Mouse (Mus musculus): ENCODE results near the gene Ankrd13a. TPM values are rescaled to one million over a fixed set of nuclear protein-coding genes. Genes with fewer than 3 reads are reported as not detected.

The Ankrd13a gene
- 10 to 100 TPM; 34.7 to 36.3 TPM for total RNA-seq (2021)

DNA sequence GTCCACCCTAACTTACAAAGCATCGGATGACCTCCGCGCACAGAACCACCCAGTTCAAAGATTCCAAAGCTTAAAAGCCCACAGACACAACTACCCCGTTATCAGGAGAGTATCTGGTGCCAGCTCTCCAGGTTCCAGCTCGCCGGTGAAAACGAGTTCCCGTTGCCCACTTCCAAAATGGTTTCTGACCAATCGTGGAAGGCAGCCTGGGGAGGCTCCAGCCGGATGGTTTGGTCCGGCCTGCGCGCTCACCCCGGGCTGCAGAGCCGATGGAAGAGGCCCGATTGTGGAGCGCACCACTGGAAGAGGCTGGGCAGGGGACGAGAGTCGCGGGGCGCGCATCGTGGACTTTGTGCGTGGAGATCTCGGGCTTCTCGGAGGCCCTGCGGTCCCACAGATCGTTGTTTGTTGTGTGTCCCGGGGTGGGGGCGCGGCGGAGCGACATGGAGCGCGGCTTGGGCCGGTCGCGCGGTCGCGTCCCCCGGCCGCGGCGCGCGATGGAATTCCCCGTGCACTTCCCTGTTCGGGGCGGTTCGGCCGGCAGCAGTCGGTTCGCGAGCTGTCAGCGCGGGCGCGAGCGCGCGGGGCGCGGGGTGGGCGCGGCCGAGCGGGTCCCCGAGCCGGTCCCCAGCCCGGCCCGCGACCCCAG, at the start of gene Ankrd13a:
Gene Ankrd13a (plus strand): TSS at position 275 of the 649 bp plus-strand sequence.
- peak; percentile 92 to 95 for DNase-seq (ENCODE audit: extremely low spot score in 1 of 2, low spot score in 2 of 2)
- intact Hi-C loops (cut with DNase I) = no loop called here

DNA sequence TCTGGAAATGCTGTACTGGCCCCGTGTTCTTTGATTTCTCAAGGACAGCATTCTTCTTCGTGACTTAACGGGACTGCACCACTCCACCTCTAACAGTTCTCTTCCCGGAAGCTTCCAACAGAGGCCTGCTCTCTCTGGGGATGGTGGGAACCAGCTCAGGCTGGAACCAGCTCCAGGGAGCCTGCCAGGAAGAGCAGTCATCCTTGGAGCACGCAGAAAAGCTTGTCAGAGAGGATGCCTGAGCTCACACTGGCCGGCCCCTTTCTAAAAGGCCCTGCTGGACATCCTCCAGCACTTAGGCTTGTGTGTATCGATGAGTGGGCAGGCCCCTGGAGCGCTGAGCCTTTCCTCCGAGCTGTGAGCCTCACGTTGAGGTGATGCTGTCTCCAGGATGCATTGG, 46.3 kb upstream of the Ankrd13a start:
- DNase-seq (ENCODE audit: extremely low spot score in 1 of 2, low spot score in 2 of 2) = no peak
- intact Hi-C loops (cut with DNase I) = no loop called here

DNA sequence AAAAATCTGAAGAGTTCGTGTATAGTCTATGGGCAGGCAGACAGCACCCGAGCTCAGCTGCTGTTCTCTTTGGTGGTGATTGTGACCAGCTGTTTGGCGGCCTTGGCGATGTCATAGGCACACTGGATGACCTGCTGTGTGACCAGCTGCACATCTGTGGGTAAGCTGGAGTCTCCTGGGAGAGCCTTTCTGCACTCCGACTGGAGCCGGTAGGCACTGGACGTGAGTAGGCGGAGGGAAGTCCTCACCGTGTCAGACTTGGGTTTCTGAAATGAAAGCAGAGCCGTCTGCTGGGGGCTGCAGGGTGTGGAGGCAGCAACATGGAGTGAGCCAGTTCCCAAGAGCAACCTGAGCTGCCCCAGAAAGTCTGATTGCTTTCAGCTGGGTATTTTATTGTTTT, 44.3 kb upstream of the Ankrd13a start:
- no peak for DNase-seq (ENCODE audit: extremely low spot score in 1 of 2, low spot score in 2 of 2)
- intact Hi-C loops (cut with DNase I) = no loop called here

DNA sequence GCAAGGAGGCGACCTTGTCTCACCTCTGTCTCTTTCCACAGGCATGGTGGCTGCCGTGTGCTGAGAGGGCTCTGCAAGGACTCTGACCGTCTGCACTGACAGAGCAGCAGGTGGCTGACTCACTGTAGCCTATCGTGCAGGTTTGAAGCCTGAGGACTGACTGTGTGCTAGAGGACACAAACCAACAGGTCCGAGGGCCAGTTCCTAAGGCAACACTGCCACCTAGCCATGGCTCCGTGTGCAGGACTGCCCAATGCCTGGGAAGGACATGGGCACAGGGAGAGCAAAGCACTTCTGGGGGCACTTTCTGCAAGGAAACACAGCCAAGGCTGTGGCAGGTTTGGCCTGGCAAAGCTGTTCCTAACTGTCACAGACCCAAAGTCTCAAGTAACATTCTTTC, 43.0 kb upstream of the Ankrd13a start:
- no peak for DNase-seq (ENCODE audit: extremely low spot score in 1 of 2, low spot score in 2 of 2)
- intact Hi-C loops (cut with DNase I) = no loop called here

DNA sequence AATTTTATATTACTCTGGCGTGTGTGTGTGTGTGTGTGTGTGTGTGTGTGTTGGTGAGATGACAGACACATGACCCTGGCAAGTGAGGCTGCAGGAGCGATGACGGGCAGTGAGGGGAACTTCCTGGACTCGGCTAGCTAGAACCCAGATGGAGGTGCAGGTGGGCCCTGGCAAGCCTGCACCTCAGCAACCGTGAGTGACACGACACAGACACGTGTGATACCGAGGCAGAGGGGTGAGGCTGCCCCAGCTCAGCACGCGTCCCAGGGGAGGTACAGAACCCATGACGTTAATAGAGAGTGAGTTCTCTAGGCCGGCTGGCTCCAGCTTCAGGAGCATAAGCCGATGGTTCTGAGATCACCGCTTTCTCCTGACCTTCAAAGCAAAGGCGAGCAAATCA, 42.5 kb upstream of the Ankrd13a start:
- intact Hi-C loops (cut with DNase I) = no loop called here
- DNase-seq (ENCODE audit: extremely low spot score in 1 of 2, low spot score in 2 of 2) = no peak

- no peak for DNase-seq (ENCODE audit: extremely low spot score in 1 of 2, low spot score in 2 of 2)
- intact Hi-C loops (cut with DNase I) = no loop called here
Measured at GRCm38 (mm10) chr5:114733606-114734005, 40.9 kb upstream of the Ankrd13a start.

- intact Hi-C loops (cut with DNase I) = no loop called here
Measured at GRCm38 (mm10) chr5:114737090-114737887, 37.2 kb upstream of the Ankrd13a start.

DNA sequence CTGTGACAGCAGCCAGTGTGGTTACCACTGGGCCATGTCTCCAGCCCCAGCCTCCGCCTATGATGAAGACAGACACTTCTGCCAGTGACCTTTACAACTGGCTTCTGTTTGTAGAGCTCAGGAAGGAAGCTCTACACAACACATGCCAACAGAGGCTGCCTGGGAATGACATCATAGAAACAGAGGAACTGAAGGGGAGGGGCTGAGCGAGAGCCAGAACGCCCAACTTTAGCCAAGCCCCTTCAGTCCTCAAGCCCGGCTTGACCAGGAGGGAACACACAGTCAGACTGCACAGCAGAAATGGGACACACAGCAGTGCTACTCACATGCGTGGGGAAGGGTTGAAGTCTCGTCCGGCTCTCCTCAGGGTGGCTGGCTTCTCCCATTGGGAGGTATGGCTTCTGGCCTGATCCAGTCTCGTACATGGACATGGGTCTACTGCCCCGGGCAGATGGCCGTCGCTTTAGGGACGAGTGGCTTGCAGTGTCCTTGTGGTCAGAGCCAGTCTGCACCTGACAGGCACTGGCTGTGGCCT, 35.7 kb upstream of the Ankrd13a start:
- peak in 1 of 2 experiments; percentile 66 for DNase-seq (ENCODE audit: extremely low spot score in 1 of 2, low spot score in 2 of 2)
- intact Hi-C loops (cut with DNase I) = no loop called here

More at GRCm38 (mm10) chr5:114737090-114737887, 37.2 kb upstream of the Ankrd13a start:
- DNase-seq (ENCODE audit: extremely low spot score in 1 of 2, low spot score in 2 of 2) = no peak

DNA sequence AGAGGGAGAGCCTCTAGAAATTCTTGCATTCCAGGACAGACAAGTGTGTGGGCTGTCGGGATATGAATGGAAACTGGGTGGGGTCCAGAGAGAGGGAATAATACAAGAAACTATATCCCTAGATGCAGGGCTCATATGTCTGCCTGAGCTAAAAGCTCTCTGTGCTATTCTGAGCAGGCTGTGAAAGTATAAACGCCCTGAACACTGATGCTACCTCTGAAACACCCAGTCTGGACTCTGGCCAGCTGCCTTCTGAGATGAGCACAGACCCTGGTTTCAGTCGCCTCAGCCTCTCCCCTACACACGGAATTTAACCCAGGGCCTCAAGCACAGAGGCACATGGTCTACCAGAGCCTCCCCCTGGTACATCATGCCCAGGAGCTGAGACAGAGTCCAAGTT, 33.9 kb upstream of the Ankrd13a start:
- DNase-seq (ENCODE audit: extremely low spot score in 1 of 2, low spot score in 2 of 2) = no peak
- intact Hi-C loops (cut with DNase I) = no loop called here

GRCm38 (mm10) chr5:114742572-114742971, 31.9 kb upstream of the Ankrd13a start:
- intact Hi-C loops (cut with DNase I) = no loop called here
- no peak for DNase-seq (ENCODE audit: extremely low spot score in 1 of 2, low spot score in 2 of 2)

DNA sequence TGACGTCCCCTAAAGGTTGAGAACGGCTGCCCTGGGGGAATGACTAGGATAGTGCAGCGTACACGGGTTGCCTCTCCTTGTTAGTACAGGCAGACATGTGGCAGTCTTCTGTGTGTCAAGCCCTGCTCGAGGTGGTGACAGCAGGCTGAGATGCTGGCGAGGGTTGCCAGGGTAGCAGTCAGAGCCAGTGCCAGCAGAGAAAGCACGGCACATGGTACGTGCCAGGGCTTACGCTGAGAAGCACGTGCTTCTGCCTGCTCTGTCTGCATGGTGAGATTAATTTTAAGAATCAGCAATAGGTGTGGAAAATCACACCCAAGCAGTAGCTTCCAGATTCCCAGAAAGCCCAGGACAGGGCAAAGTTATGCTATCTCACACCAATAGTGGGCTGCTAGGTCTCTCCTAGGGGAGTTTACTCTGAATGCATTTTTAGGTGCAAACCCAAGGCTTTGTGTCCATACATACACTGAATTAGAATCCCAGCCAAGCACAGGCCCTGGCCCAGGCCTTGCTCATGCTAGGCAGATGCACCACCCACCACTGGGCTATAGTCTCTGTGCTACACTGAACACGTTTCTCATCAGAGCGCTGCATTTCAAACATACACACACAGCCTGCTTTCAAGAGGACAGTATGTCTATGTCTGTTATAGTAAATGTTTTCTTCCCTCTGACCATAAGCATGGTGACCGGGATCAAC, 31.3 kb upstream of the Ankrd13a start:
- intact Hi-C loops (cut with DNase I) = no loop called here
- DNase-seq (ENCODE audit: extremely low spot score in 1 of 2, low spot score in 2 of 2) = no peak

DNA sequence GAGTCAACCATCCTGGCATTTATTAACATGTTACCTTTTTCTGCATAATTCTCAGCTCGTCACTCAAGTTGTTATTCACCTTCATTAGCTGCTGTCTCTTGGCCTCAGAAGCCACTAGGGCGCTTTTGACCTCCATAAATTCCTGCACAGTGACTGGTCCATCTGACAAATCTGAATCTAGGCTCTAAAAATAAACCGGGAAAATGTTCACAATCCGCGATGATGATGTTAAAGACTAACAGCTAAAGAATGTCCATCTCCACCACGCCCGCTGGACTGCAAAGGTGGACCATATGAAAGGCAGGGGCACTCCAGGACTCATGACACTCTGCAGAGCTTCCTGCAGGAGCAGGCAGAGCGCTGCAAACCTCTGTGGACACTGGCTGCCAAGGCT, 30.8 kb upstream of the Ankrd13a start:
- intact Hi-C loops (cut with DNase I) = no loop called here
- DNase-seq (ENCODE audit: extremely low spot score in 1 of 2, low spot score in 2 of 2) = no peak

DNA sequence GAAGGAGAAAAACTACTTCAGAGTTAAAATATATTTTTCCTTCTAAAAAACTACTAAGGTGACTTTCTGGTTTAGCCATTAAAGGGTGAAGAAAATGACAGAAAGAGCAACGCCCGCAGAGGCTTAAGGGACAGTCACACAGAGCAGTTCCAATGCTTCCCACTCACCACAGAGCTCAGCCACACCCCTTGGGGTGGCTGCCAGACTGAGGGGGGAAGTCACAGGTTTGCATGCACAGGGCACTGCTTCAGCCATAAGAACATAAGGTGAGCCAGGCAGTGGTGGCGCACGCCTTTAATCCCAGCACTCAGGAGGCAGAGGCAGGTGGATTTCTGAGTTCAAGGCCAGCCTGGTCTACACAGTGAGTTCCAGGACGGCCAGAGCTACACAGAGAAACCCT, 28.9 kb upstream of the Ankrd13a start:
- no peak for DNase-seq (ENCODE audit: extremely low spot score in 1 of 2, low spot score in 2 of 2)
- intact Hi-C loops (cut with DNase I) = no loop called here

GRCm38 (mm10) chr5:114746886-114747285, 27.6 kb upstream of the Ankrd13a start:
- no peak for DNase-seq (ENCODE audit: extremely low spot score in 1 of 2, low spot score in 2 of 2)

DNA sequence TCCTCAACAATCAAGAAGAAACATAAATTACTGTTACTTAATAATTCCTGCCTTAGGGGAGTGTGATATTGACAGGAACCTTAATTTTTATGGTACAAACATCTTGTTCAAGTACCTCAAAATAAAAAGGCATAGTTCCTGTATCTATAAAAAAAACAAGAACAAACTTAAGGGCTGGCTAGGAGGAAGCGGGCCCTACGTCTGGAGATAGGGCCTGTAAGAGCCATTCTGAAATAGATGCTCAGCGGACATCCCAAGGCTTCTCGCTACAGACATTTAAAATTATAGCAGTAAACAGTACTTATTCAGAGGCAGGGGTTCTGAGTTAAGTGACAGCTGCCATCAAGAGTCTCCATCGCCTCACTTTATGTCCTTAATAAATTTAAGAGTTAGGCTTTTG, 27.0 kb upstream of the Ankrd13a start:
- DNase-seq (ENCODE audit: extremely low spot score in 1 of 2, low spot score in 2 of 2) = no peak
- intact Hi-C loops (cut with DNase I) = no loop called here

More at GRCm38 (mm10) chr5:114746886-114747285, 27.6 kb upstream of the Ankrd13a start:
- intact Hi-C loops (cut with DNase I) = no loop called here

GRCm38 (mm10) chr5:114750325-114750724, 24.2 kb upstream of the Ankrd13a start:
- intact Hi-C loops (cut with DNase I) = no loop called here
- DNase-seq (ENCODE audit: extremely low spot score in 1 of 2, low spot score in 2 of 2) = no peak

GRCm38 (mm10) chr5:114752397-114752796, 22.1 kb upstream of the Ankrd13a start:
- no peak for DNase-seq (ENCODE audit: extremely low spot score in 1 of 2, low spot score in 2 of 2)
- intact Hi-C loops (cut with DNase I) = no loop called here

GRCm38 (mm10) chr5:114753384-114753783, 21.1 kb upstream of the Ankrd13a start:
- DNase-seq (ENCODE audit: extremely low spot score in 1 of 2, low spot score in 2 of 2) = no peak
- intact Hi-C loops (cut with DNase I) = no loop called here

GRCm38 (mm10) chr5:114759536-114760090, 14.9 kb upstream of the Ankrd13a start:
- DNase-seq (ENCODE audit: extremely low spot score in 1 of 2, low spot score in 2 of 2) = no peak
- intact Hi-C loops (cut with DNase I) = no loop called here

Measured in left cerebral cortex, postnatal 10 days (tissue).